Mouse (Mus musculus) embryo, embryonic 10 days (tissue): ENCODE data around the gene Hp.

Experiments
- DNase-seq: peaks from one replicate; pipeline ENCODE4 v3.0.0-alpha.2; 2015; ENCODE audit warnings: low spot score

Hp gene

DNA sequence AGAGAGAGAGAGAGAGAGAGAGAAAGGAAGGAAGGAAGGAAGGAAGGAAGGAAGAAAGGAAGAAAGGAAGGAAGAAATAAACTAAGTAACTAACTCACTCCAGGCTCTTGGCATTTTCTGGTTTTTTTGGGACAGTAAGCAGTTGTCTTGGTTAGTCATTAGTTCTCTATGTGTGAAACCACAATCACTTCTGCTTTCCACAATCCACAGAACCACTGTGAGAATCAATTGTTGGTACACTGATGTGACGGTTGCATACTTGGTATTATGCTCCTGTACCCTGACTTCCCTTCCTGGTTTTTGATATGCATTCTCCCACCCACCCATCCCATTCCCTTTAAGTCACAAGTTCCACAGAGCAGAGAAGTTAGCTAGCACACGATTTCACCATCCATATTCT, 15.1 kb downstream of the Hp start:
- DNase-seq: no peak

DNA sequence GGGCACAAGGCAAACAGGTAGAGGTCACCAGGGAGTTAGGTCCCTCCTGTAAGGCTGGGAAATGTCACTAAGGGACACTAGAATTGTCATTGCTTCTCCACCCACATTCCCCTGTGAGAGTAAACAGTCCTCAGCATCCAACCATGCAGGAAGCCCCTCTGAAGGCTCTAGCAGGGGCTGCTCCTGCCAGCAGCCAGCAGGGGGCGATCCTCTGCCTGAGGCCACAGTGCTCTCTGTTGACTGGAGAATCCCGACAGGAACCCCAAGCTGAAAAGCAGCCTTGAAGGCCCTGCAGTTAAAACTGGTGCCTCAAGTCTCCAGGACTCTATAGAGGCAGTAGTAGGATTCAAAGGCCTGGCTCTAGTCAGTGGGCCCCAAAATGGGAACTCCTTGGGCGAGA, 27.3 kb downstream of the Hp start:
- DNase-seq: peak; percentile 47

DNA sequence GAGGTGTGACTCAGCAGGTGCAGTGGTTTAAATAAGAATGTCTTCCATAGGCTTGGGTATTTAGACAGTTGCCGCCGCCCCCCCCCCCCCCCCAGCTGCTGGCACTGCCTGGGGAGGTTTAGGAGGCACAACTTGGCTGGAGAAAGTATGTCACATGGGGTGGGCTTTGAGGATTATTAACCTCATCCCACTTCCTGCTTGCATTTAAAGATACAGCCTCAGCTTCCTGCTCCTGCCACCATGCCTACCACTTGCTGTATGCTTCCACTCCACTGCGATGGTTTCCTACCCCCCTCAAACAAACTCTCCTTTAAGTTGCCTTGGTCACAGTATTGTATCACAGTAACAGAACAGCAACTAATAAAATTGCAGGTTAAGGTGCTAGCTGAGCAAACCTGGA, 34.9 kb downstream of the Hp start:
- no peak for DNase-seq

DNA sequence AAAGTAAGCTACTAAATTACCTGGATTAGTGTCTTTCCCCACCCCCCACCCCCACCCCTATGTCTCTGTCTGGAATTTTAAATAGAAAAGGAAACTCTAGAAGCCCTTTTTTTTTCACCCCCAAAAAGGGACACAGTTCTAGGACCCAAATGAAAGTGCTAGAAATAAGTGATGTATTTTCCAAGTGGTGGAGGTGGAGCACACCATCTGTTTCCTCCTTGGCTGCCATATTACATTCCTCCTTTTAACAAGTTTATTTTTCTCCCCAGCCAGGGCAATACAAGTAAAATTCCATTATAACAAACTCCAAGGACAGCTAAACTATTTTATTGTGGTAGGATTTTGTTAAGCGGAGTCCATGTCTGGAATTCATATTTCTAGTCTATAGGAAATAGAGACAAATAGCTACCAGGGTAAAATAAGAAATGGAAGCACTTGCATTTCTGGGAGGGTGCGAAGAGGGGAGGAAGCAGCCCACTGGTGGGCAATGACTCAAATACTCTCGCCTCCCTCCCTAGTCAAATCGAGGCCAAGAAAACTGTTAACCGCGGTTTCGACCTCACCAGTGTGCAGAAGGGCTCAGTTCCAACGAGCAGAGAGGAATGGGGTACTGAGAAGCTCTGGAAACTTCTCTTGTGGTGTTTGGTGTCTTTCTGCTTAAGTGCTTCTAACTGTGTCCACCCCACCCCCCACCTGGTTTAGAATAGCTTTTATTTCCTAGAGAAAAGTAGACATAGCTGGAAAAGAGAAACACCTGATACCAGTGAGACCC, 36.0 kb downstream of the Hp start:
- no peak for DNase-seq

GRCm38 (mm10) chr8:109542165-109542564, 36.8 kb downstream of the Hp start:
- DNase-seq: no peak

- peak; percentile 89 for DNase-seq
Measured at GRCm38 (mm10) chr8:109536703-109537102, 42.3 kb downstream of the Hp start.

DNA sequence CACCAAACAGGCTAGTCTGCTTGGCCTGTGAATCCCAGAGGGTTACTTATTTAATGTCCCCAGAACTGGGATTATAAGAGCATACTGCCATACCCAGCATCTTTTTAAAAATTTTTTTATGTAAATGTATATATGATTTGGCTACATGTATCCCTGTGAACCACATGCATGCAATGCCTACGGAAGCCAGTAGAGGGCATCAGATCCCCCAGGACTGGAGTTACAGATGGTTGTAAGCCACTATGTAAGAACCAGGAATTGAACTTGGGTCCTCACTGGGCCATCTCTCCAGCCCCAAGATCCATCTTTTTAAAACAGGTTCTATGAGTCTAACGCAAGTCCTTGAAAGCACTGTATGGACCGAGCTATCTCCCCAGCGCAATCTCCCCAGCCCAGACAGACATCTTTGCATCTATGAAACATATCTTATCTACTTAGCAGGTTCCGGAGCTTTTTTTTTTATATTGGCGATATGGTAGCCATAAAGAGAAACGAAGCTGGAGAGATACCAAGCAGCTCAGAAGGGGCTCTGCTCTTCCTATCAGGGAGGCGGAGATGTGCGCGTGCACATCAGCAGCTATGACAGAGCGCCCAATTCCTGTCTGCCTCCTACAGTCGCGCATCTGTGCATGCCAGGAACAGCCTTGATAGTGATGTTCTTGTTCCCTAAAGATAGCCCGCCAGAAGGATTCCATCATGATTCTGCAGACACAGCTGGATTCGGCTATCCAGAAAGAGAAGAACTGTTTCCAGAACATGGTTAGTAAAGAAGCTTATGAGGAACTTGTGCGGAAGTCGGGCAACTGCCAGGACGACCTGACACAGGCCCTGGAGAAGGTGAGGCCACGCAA, 43.6 kb downstream of the Hp start:
- peak; percentile 52 for DNase-seq
